Mouse (Mus musculus): ENCODE data around the gene Slc24a3.

Gene Slc24a3

DNA sequence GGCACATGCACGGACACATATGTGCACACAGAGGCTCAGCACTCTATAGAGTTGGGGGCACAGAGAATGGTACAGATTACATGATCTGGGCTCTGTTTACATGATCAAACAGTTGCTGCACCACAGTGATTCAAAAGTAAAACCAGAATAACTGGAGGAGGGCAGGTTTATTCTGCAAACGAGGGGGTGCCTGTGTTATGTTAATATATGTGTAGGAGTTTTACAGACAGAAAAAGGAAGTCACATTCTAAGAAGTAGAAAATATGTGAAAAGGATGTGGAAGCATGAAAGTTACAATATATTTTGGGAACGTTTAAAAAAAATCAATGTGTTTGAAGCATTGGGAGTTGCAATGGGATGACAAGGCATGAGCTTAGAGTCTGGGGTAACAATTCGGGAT lies 175.4 kb downstream of the Slc24a3 start:
- no peak for DNase-seq (ENCODE audit: inconsistent age in 2 of 2, low spot score in 1 of 2)

- DNase-seq (ENCODE audit: inconsistent age in 2 of 2, low spot score in 1 of 2) = no peak
Observed at GRCm38 (mm10) chr2:145344521-145344920, 177.0 kb downstream of the Slc24a3 start.

DNA sequence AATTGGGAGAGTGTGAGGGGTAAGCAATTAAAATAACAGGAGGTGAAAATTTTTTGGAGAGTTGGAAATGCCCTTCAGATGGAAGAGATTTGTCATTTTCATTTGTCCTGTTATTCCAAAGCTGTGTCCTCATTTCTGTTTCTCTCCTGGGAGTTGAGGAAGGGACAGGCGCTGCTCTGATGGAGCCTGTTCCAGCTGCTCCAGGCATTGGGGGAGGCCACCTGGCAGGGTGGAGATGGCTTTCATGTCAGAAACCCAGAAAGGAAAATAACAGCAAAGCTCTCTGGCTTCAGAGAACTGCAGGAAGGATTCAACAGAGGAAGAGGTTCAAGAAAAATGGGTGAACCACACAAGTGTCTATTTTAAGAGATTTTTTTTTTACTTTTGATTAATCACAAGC lies 186.2 kb downstream of the Slc24a3 start:
- DNase-seq (ENCODE audit: inconsistent age in 2 of 2, low spot score in 1 of 2) = no peak

DNA sequence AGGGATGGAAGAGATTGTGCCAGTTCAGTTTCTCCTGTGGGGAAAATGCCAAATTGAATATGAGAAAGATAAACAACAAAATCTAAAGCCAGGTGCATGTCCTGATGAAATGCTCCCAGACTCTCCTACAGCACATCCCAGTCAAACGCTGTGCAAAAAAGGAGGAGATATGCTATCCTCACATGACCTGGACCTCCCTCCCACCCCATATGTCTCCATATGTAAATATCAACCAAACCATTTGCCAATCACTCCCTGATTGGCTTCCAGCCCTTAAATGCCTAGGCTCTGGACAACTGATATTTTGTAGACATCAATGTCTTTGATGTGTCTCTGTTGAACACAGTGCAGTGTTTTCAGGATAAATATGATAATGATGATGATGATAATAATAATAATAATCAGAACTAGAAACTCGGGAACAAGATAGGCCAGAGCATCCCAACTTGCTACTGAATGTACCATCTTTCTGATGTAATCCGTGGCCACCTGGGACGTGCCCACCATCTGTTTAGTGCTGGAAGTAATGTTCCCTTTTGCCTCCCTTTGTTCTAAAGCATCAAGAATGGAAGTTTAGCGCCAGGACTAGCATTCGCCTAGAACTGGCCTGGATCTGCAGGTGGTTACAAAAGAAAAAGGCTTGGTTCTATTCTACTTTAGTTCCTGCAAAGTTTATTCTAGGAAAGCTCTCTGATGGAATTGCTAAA lies 190.8 kb downstream of the Slc24a3 start:
- no peak for DNase-seq (ENCODE audit: inconsistent age in 2 of 2, low spot score in 1 of 2)

- no peak for DNase-seq (ENCODE audit: inconsistent age in 2 of 2, low spot score in 1 of 2)
Observed at GRCm38 (mm10) chr2:145363604-145364003, 196.1 kb downstream of the Slc24a3 start.

- no peak for DNase-seq (ENCODE audit: inconsistent age in 2 of 2, low spot score in 1 of 2)
Observed at GRCm38 (mm10) chr2:145368701-145369100, 201.1 kb downstream of the Slc24a3 start.

DNA sequence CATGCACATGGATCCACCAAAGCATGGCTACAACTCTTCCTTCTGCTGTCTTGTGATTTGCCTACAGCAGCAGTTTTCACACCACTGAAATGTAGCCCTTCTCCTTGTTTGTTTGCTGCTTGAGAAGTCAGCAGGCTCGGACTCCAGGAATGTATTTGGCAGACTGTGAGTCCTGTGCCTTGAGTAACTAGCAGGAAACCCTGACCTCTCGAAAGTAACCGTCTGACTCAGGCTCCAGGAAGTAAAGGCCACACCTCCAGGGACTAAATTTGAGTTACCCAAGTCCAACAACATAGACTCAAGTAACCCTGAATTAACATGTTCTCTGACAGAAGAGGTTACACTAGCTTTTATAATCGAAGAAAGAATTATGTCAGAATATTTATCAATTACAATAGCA lies 203.2 kb downstream of the Slc24a3 start:
- DNase-seq (ENCODE audit: inconsistent age in 2 of 2, low spot score in 1 of 2) = peak; percentile 19 to 85

GRCm38 (mm10) chr2:145373803-145374202 lies 206.2 kb downstream of the Slc24a3 start:
- DNase-seq (ENCODE audit: inconsistent age in 2 of 2, low spot score in 1 of 2) = no peak

- DNase-seq (ENCODE audit: inconsistent age in 2 of 2, low spot score in 1 of 2) = peak in 1 of 2 experiments; percentile 33
Observed at GRCm38 (mm10) chr2:145382908-145383770, 215.6 kb downstream of the Slc24a3 start.

DNA sequence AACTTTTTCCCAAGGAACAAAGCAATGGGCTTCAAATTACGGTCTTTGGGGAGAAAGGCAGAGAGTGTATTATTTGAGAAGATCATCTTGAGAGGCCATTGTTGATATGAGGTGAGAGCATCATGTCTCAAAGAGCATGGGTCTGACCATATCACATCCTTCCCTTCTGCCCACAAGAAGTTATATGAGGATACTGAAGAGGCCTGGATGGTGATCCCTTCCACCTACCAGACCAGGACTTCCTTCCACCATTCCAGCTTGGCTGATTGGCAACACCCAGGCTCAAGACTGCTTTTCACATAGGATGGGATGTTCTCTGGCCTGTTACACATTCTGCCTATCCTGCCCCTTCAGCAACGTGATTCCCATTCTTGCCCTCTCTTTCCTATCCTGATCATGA lies 216.7 kb downstream of the Slc24a3 start:
- DNase-seq (ENCODE audit: inconsistent age in 2 of 2, low spot score in 1 of 2) = no peak

- DNase-seq (ENCODE audit: inconsistent age in 2 of 2, low spot score in 1 of 2) = no peak
Observed at GRCm38 (mm10) chr2:145385220-145385619, 217.7 kb downstream of the Slc24a3 start.

DNA sequence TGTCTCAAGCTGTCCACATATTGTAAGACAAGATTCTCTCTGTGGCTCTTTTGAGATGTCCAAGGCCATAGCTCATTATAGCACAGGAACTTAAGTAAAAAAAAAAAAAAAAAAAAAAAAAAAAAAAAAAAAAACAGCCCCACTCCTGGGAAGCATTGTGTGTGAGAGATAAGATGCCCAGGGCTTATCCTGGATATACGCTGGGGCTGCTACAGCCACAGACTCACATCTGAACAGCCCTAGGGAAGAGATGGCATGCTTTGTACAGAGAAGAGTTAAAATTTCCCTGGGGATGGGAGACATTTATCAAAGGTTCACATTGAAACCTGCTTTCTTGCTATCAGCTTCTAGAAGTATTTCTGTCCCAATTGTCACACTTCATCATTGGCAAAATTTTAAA lies 218.2 kb downstream of the Slc24a3 start:
- no peak for DNase-seq (ENCODE audit: inconsistent age in 2 of 2, low spot score in 1 of 2)

DNA sequence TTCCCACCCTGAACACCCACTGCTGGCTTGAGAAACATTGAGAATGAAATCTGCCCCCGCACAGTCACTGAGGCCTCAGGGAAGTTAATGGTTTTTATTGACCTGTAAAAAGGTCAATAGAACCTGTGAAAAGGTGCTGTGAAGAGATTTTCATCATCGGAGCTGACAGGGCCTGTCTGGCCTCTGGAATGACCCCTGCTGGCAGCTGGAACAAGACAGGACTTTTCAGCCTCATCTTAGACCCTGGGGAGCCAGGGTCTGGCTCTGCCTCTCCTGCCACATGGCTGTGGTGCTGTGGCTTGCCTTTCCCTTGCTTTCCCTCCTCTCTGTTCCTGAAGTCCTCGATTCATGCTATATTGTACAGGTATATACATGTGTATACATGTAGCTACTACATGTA lies 228.2 kb downstream of the Slc24a3 start:
- DNase-seq (ENCODE audit: inconsistent age in 2 of 2, low spot score in 1 of 2) = no peak

- DNase-seq (ENCODE audit: inconsistent age in 2 of 2, low spot score in 1 of 2) = no peak
Observed at GRCm38 (mm10) chr2:145396579-145396978, 229.0 kb downstream of the Slc24a3 start.

GRCm38 (mm10) chr2:145397456-145398206 lies 230.1 kb downstream of the Slc24a3 start:
- no peak for DNase-seq (ENCODE audit: inconsistent age in 2 of 2, low spot score in 1 of 2)

DNA sequence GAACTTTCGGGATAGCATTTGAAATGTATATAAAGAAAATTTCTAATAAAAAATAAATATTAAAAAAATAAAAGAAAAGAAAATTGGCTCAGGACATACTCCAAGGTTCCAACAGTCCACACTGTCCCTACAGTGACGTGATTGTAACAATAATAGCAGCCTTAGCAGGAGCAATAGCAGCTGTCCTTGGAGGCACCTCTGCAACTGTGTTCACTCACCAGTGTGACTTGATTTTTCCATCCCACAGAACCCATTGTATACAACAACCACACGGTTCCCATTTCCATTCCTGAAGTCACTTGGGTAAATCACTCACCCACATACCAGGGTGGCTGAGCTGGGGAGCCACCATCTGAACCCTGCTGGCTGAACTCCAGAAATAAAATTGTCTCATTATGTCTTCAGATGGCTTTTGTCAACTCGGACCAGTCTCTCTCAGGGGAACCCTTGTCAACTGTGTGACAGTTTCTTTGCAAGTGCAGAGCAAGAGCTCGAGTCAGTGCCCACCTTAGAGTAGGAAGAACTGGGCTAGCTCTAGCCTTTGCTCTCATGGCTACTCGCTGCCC lies 233.8 kb downstream of the Slc24a3 start:
- no peak for DNase-seq (ENCODE audit: inconsistent age in 2 of 2, low spot score in 1 of 2)

DNA sequence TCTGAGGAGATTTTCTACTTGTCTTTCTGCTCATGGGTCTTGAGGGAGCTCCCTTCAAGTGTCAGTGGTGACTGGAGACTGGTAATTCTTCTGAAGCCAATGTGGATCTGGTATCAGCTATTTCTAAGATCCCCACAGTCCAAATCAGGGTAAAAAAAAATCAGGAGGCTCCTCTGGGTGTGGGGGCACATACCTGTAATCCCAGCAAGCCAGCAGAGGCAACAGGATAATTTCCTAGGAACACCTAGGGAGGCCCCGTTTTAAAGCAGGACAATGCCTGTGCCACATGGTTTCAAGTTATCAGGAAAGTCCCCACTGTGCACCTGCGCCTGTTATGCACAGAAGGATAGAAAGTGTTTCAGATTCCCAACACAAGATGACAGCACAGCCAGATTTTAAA lies 234.4 kb downstream of the Slc24a3 start:
- DNase-seq (ENCODE audit: inconsistent age in 2 of 2, low spot score in 1 of 2) = no peak

DNA sequence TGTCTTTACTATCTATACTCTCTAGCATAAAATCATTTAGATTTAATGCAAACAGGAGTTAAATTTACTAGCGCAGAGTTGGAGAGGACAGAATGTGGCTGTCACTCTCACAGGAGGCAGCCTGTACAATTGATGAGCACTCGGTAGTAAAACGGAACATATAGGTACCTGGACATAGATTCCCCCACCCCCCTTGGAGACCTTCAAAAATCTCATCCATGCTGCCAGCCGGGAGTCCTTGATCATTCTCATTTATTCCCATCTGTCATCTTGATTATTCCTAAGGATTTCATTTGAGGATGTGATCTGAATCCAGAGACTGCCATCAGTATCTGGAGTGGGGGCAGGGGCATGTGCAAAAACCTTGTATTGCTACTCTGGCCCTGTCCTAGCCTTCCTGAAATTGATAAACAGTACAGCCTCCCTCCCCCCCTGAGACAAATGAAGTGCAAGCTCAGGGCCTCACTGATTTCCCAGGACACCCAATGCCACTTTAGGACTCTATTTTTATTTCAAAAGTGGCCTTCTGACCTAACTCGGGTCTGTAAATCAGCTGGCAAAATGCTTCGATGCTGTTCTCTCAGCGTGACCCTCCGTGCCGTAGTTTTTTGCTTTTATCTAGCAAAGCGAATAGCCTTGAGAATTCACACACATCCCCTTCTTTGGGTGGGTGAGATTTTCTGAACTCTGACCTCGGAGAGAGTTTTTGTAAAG lies 237.4 kb downstream of the Slc24a3 start:
- DNase-seq (ENCODE audit: inconsistent age in 2 of 2, low spot score in 1 of 2) = peak in 1 of 2 experiments; percentile 58

DNA sequence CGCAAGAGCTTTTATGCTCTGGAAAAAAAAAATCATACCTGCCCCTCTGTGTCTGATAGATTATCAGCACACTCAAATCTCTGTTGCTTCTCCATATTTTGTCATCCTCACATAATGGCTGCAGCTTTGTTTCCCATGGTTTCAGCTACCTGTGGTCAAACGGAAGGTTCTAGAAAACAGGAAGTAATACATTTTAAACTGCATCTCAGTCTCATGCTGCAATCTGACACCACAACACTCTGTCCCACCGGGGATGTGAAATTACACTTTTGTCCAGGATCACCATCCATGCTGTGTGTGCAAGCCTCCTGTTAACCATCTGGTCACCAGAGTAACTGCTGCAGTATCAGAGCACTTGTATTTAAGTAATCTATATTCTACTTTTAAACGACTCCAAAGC lies 238.2 kb downstream of the Slc24a3 start:
- DNase-seq (ENCODE audit: inconsistent age in 2 of 2, low spot score in 1 of 2) = no peak

DNA sequence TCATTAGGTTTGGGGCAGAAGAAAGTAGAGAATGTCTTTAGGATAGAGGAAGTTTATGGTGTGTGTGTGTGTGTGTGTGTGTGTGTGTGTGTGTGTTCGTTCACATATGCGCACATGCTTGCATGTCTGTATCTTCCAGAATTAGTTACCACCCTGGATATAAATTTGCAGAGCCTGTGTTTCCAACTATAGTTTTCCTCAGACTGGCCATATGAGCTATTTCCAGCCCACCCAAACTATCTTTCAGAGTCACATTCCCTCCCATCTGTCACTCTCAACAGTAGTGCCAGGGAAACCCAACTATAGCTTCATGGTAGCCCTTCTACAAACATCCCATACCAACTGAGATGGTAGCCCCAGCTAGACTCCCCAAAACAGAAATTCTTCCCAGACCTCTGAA lies 250.2 kb downstream of the Slc24a3 start:
- DNase-seq (ENCODE audit: inconsistent age in 2 of 2, low spot score in 1 of 2) = no peak

- DNase-seq (ENCODE audit: inconsistent age in 2 of 2, low spot score in 1 of 2) = no peak
Observed at GRCm38 (mm10) chr2:145419078-145419477, 251.5 kb downstream of the Slc24a3 start.

All from adrenal gland, adult (tissue).